Comparison of ENCODE assay signal across 8 mouse cellular contexts in genomic region chr2:101797166-101797900, GRCm38 (mm10).
DNase-seq lines count a peak whose midpoint lies in the region; ATAC-seq lines count a peak whose summit lies in the region.

No protein-coding gene starts in this region.

- peak overlapping the region; percentile 8 for H3K27ac ChIP-seq in forebrain, embryonic 11.5 days (ENCODE audit: low read depth, low read length)
- H3K27ac ChIP-seq in hindbrain, embryonic 12.5 days = peak overlapping the region; percentile 49
- peak overlapping the region; percentile 89 for H3K27ac ChIP-seq in limb, embryonic 15.5 days
- H3K27ac ChIP-seq in midbrain, embryonic 14.5 days (replicated peaks; ENCODE audit: low read depth, low read length) = peak overlapping the region; percentile 41; the same call in 1 of the 2 replicates

- peak overlapping the region; percentile 79 for H3K9ac ChIP-seq in forebrain, embryonic 11.5 days (ENCODE audit: low read length)
- peak overlapping the region; percentile 59 for H3K9ac ChIP-seq in hindbrain, embryonic 12.5 days
- peak overlapping the region; percentile 67 for H3K9ac ChIP-seq in limb, embryonic 15.5 days
- H3K9ac ChIP-seq in midbrain, embryonic 14.5 days (replicated peaks; ENCODE audit: low read length) = peak overlapping the region; percentile 48

- peaks cover 10% of the 10 kb centered on the region; the same call in 1 of the 2 replicates for H3K4me1 ChIP-seq in forebrain, embryonic 11.5 days (replicated peaks; ENCODE audit: control insufficient read depth, insufficient read depth, low read length)
- peaks cover 19% of the 10 kb centered on the region for H3K4me1 ChIP-seq in hindbrain, embryonic 12.5 days
- H3K4me1 ChIP-seq in limb, embryonic 15.5 days = peaks cover 27% of the 10 kb centered on the region
- peaks cover 11% of the 10 kb centered on the region; the same call in 1 of the 2 replicates for H3K4me1 ChIP-seq in midbrain, embryonic 14.5 days (ENCODE audit: control insufficient read depth, insufficient read depth, low read length)

- H3K9me3 ChIP-seq in forebrain, embryonic 11.5 days (ENCODE audit: control insufficient read depth, low read length) = no peaks in the 10 kb centered on the region
- no peaks in the 10 kb centered on the region for H3K9me3 ChIP-seq in hindbrain, embryonic 12.5 days (replicated peaks)
- H3K9me3 ChIP-seq in limb, embryonic 15.5 days = no peaks in the 10 kb centered on the region
- H3K9me3 ChIP-seq in midbrain, embryonic 14.5 days (ENCODE audit: control insufficient read depth, low read length) = no peaks in the 10 kb centered on the region

- peak overlapping the region; percentile 92 for H3K4me2 ChIP-seq in forebrain, embryonic 11.5 days (ENCODE audit: low read depth, low read length, severe bottlenecking)
- peak overlapping the region; percentile 90 for H3K4me2 ChIP-seq in hindbrain, embryonic 12.5 days (replicated peaks)
- H3K4me2 ChIP-seq in limb, embryonic 15.5 days = peak overlapping the region; percentile 93
- peak overlapping the region; percentile 81 for H3K4me2 ChIP-seq in midbrain, embryonic 14.5 days (ENCODE audit: low read length)

- ATAC-seq in activated CD4-positive, CD25-positive, alpha-beta regulatory T cell, adult 4 months = peak; percentile 54
- ATAC-seq in forebrain, embryonic 11.5 days (replicated peaks; ENCODE audit: low FRiP score) = peak; percentile 76
- ATAC-seq in hindbrain, embryonic 12.5 days (ENCODE audit: low FRiP score) = peak; percentile 76
- ATAC-seq in limb, embryonic 15.5 days (ENCODE audit: insufficient number of reproducible peaks, low FRiP score, low TSS enrichment, low read depth) = peak; percentile 42
- ATAC-seq in midbrain, embryonic 14.5 days (ENCODE audit: low FRiP score, low TSS enrichment) = peak; percentile 57

- H3K27me3 ChIP-seq in forebrain, embryonic 11.5 days (ENCODE audit: control insufficient read depth, insufficient read depth, low read length) = no peaks in the 10 kb centered on the region
- H3K27me3 ChIP-seq in hindbrain, embryonic 12.5 days = peaks cover 24% of the 10 kb centered on the region
- H3K27me3 ChIP-seq in limb, embryonic 15.5 days = no peaks in the 10 kb centered on the region
- H3K27me3 ChIP-seq in midbrain, embryonic 14.5 days (ENCODE audit: control insufficient read depth, insufficient read depth, low read length) = peaks cover 18% of the 10 kb centered on the region

- DNase-seq in CD4-positive, CD25-positive, alpha-beta regulatory T cell, adult 2 months (ENCODE audit: low read depth, low spot score) = peak; percentile 60
- peak; percentile 80 for DNase-seq in forebrain, embryonic 11.5 days (ENCODE audit: low spot score)
- peak; percentile 58 for DNase-seq in midbrain, embryonic 14.5 days
- peak; percentile 14 for DNase-seq in testis, postnatal 14 days (ENCODE audit: low spot score)
- no peak for DNase-seq in cerebellum, adult 11 months

- H3K4me3 ChIP-seq in forebrain, embryonic 11.5 days (ENCODE audit: low read depth, low read length) = peak overlapping the region; percentile 58
- peak overlapping the region; percentile 50 for H3K4me3 ChIP-seq in hindbrain, embryonic 12.5 days
- peak overlapping the region; percentile 65 for H3K4me3 ChIP-seq in limb, embryonic 15.5 days
- peak overlapping the region; percentile 40 for H3K4me3 ChIP-seq in midbrain, embryonic 14.5 days (replicated peaks; ENCODE audit: low read depth, low read length)

- H3K36me3 ChIP-seq in forebrain, embryonic 11.5 days (ENCODE audit: control insufficient read depth, insufficient read depth, low read length) = no peaks in the 10 kb centered on the region
- H3K36me3 ChIP-seq in hindbrain, embryonic 12.5 days = no peaks in the 10 kb centered on the region
- H3K36me3 ChIP-seq in limb, embryonic 15.5 days = no peaks in the 10 kb centered on the region
- H3K36me3 ChIP-seq in midbrain, embryonic 14.5 days (ENCODE audit: control insufficient read depth, insufficient read depth, low read length) = no peaks in the 10 kb centered on the region

- under 1% methylated on average over 49 of the region's 49 CpGs for WGBS in forebrain, embryonic 11.5 days
- under 1% methylated on average over 49 of the region's 49 CpGs for WGBS in hindbrain, embryonic 12.5 days
- WGBS in limb, embryonic 15.5 days = under 1% methylated on average over 49 of the region's 49 CpGs
- WGBS in midbrain, embryonic 14.5 days = under 1% methylated on average over 49 of the region's 49 CpGs

Comparison
In these comparisons a context has a peak if more than half of its experiments do, and no peak if none do; other contexts are left out.
1. H3K27ac ChIP-seq: peak in every context shown above with its lines; median percentile 89 in limb, embryonic 15.5 days; 49 in hindbrain, embryonic 12.5 days; 41 in midbrain, embryonic 14.5 days; 8 in forebrain, embryonic 11.5 days.